Mouse (Mus musculus) gastrocnemius, postnatal 4 days (tissue): ENCODE measurements around the gene Topbp1. TPM values are rescaled to one million over a fixed set of nuclear protein-coding genes. Genes with fewer than 3 reads are reported as not detected.
A peak's percentile ranks its signal among the peaks of the same experiment; 100 is the strongest.

Experiments used
- DNase-seq, 2 experiments: peaks; one replicate each; pipeline ENCODE4 v3.0.0; 2021 to 2022; ENCODE audit warnings: low spot score in 2 of 2, mixed read lengths in 2 of 2
- long read RNA-seq, 2 experiments: library from polyadenylated mRNA; stranded (forward); transcript quantifications; one replicate each; pipeline ENCODE4 v2.0.0; 2021
- total RNA-seq, 2 experiments: library from RNA; stranded (reverse); gene quantifications; 2 replicates each; pipeline ENCODE4 v1.2.3; 2021

Topbp1 gene
- 10 to 100 TPM; 36.7 to 40.4 TPM for total RNA-seq
- long read RNA-seq, experiment 1, full-length matches to known transcripts: 14 of 35 reads
- long read RNA-seq, experiment 1, partial matches to known transcripts: 13 of 35 reads
- long read RNA-seq, experiment 1, other reads (novel, unspliced or antisense): 8 of 35 reads
- long read RNA-seq, experiment 2, full-length matches to known transcripts: 28 of 44 reads
- long read RNA-seq, experiment 2, partial matches to known transcripts: 7 of 44 reads
- long read RNA-seq, experiment 2, other reads (novel, unspliced or antisense): 9 of 44 reads

DNA sequence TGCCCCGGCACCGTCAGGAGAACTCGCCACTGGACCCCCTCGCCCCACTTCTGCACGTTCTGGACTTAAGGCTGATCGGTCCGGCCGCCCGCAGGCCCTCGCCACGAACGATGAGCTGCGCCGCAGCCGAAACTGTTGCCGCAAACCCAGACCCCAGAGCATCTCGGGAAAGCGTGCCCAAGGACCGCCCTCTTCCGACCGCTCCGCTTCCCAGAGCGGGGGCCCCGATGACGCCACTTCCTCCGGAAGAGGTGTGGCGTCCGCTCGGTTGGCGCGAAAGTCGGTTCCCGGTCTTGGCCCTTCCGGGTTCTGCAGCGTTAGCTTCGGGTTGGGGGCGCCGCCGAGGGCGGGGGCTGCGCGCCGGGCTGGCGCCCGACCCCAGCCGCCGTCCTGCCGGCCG lies at the start of gene Topbp1, which contains the start of gene 1300017J02Rik:
TSS of gene Topbp1 (plus strand) at position 289 of the 400 bp plus-strand sequence.
TSS of gene 1300017J02Rik (minus strand) at position 156 of the 400 bp plus-strand sequence.
- DNase-seq: peak; percentile 87 to 94

DNA sequence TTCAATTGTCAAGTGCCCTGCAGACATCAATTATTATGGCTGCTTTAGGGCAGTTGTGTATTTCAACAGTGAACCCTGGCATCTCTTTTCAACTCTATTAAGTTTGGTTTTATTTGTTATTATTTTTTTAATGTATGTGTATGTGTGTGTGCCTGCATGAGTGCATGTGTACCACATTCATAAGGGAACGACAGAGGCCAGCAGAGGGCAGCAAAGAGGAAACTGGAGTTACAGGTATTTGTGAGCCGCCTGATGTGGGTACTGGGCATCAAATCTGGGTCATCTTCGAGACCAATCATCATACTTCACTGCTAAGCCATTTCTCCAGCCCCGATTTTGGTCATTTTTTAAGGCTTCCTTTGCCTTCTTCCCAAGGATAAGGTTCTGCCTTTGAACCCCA lies 39.2 kb upstream of the Topbp1 start:
- DNase-seq: no peak

DNA sequence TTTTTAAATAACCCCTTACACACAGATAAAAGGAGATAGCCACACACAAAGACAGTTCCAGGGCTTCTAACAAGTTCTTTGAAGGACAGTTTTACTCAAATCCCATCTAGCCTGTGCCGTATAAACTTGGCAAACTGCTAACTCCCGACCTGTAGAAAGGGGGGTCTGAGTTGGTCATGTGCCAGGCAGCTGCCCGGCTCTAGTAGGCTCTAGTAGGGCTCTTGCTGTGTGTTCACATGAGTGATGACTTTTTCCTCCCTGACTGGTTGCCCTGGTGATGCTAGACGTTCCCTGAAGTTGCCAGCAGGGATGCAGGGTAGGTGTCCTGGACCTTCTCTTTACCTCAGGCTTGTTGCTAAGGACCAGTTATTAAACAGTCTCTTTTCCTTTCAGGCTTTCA lies 33.9 kb upstream of the Topbp1 start:
- no peak for DNase-seq

DNA sequence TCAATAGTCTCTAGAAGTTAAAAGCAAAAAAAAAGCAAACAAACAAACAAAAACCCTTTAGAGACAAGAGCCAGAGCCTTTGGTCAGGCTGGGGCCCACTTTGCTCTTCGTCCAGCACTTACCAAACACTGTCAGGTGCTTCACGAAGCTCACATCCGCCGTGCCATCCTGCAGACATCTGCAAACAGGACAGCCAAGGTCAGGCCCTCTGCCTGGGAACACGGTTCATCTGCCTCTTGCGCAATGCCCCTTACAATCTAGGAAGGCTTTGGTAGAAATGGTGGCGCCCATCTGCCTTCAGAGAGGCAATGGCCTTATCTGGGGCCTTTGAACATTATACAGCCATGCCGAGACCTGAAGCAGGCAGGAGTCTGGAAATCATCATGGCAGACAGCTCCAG lies 30.2 kb upstream of the Topbp1 start:
- no peak for DNase-seq

DNA sequence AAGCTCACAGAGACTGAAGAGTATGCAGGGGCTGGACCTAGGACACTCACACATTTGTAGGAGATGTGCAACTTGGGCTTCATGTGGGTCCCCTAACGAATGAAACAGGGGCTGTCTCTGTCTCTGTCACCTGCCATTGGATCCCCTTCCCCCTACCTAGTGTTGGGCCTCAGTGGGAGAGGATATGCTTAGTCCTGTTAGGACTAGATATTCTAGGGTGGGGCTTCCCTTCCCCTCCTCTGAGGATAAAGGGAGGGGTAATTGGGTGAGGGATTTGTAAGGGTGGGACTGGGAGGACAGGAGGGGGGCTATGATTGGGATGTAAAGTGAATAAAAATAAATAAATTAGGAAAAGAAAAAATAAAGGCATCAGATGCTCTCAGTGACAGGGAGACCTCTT lies 29.3 kb upstream of the Topbp1 start:
- DNase-seq: no peak

DNA sequence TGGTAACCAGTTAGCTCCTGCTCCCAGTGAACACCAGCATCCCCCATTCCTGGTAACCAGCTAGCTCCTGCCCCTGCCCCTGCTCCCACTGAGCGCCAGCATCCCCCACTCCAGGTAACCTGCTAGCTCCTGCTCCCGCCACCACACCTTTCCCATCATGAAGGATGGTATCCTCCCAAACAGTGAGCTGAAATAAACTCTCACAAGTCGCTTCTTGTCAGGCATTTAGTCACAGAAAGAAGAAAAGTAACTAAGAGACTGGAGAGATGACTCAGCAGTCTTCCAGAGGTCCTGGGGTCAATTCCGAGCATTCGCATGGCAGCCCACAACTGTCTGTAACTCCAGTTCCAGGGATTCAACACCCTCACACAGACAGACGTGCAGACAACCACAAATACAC lies 28.1 kb upstream of the Topbp1 start:
- DNase-seq: no peak

DNA sequence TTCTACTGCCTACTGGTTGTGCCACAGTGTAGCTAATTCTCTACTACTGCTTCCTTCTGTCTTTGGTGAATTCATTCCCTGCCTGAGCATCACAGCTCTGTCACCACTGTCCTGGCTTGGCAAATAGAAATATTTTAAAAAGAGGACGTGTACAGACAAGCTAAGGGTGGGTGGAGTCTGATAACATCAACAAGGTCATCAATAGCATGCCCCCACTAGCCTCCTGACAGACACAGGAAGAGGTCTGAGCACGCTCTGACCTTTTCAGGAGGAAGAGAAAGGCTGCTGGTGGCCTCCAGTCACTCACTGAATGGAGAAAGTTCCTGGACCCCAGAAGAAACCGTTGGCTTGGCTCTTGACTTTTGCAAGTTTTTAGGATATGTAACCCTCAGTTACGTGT lies 18.6 kb upstream of the Topbp1 start:
- no peak for DNase-seq

DNA sequence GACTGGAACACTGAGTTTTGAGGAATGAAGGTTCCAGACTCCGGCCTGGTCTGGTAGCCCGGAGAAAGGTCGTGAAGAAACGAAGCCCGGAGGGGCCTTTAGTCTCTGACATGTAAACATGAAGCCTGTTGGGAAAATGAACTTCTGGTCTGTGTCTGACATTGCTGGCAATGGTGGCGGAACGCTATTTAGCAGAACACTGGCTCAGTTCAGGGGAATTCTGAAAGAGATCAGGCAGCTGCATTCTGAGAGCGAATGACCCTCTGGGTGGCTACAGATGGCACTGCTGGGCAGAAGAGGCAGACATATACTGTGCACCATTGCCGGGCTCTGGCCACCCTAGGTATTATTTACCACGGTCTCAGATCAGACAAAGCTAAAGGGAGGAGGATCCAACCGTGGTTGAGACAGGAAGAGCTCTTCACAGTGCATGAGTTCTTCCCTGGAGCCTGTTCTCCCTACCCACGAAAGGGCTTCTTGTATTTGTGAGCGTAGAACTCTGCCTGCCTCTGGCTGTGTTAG lies 18.1 kb upstream of the Topbp1 start:
- no peak for DNase-seq

DNA sequence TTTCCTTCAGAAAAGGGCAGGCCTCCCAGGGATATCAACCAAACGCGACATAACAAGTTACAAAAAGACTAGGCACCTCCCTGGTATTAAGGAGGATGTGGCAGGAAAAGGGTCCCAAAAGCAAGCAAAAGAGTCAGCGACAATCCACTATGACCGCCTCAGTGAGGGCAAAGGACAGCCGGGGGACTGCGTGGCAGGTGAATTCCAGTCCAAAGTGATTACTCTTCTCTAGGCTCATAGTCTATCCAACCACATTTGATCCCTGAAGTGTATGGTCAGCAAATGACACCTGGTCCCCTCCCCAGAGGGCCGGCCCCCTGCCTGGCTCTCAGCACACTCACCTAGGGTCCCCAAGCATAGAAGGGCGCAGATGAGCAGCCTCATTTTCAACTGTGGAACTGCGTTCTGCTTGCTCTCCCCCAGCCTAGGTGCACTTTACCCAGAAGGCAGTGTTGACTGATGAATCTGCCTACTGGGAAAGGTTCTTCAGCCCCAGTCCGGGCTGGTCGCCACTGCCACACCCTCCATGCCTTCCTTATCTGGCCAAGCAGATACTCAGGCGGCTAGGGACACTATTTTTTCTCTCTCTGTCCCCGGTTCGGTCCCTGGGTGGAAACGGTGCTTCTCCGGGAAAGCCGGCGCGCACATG lies 17.1 kb upstream of the Topbp1 start:
- DNase-seq: no peak

DNA sequence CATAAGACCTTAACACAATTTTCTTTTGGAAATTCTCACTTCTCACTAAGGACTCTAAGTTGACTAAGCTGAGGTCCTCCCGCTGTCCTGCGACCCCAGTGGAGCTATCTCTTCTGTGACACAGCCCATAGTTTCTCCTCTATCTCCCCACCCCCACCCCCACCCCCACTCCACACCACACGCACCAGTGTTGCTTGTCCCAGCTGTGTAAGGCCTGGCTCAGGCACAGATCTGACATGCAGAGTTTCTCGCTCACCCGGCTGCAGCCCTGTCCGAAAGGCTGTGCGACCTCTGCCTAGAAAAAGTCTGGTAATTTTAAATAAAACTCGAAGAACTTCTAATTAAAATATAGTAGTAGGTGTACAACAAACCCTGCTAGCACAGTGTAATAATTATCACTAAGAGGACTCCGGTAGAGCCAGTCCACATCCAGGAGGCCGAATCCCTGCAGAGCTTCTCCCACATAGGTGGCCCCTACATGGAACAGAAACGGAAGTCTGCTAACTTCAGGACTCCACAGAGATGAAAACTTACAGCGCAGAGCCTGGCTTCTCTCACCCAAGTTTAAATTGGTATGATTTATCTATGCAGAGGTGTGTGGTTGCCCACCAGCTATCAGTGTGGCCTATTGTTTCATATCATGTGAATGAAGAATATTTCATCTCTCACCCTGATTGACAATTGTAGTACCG lies 16.4 kb upstream of the Topbp1 start:
- DNase-seq: no peak

DNA sequence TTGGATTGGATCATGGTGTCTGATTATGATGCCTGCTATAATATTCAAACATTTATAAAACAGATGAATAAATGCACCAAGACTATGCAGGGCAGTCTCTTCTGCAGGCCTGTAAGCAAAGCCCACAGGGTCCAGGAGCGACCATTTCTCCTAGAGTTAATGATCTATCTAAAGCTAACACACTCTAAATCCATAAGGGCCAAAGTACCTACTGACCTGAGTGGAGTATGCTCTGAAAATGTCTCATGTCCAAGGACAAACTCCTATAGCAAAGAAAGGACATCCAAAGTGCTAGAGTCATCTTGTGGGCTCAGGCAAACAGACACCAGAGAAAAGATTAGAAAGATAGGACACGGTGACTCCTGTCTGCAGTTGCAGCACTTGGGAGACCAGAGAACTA lies 10.5 kb upstream of the Topbp1 start:
- DNase-seq: no peak

DNA sequence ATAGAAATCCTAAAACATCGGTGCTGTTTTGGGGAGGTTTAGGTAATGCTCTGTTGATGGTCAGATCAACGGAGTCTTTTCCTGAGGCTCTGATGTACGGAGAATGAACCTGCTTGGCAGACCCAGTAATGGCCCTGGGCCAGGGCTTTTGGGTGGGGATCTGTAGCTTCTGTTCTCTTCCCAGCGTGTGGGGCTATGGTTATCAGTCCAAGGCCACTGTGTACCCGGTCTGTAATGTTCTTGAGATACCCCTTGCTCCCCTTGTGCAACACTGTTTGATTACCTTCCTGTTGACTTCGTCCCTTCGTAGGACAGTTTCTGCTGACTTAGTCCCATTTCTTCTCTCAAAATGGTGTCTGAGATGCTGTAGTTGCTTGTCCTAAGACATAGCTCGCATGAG lies 3.9 kb upstream of the Topbp1 start:
- no peak for DNase-seq

DNA sequence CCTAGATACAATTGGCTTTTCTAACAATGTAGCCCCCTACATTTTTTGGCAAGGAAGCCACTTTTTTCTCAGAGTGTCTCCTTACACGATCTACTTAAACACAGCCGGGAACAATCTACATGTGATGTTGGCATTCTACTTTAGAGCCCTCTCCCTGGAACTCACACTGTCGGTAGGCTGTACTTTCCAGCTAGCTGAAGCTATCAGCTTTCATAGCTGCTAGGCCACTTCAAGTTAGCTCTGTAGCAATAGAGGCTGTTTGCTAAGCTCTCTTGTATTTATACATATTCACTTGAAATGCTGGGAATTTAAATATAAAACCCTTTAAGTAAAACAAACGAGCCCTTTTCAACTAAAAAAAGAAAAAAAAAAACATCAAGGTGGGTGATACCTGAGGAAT lies 2.8 kb upstream of the Topbp1 start:
- DNase-seq: no peak

DNA sequence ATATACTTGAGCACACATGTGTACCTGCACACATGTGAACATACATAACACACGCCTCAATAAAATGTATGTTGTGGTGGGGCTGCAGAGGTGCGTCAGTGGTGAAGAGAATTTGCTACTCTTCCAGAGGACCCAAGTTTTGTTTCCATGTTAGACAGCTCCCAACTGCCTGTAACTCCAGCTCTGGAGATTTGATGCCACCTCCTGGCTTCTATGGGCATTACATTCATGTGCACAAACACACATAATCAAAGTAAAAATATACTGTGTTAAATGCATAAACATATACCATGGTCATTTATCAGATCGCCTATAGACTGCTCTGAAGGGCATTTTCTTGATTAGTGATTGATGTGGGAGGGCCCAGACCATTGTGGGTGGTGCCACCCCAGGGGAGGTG lies 2.3 kb upstream of the Topbp1 start:
- DNase-seq: peak; percentile 37 to 58

DNA sequence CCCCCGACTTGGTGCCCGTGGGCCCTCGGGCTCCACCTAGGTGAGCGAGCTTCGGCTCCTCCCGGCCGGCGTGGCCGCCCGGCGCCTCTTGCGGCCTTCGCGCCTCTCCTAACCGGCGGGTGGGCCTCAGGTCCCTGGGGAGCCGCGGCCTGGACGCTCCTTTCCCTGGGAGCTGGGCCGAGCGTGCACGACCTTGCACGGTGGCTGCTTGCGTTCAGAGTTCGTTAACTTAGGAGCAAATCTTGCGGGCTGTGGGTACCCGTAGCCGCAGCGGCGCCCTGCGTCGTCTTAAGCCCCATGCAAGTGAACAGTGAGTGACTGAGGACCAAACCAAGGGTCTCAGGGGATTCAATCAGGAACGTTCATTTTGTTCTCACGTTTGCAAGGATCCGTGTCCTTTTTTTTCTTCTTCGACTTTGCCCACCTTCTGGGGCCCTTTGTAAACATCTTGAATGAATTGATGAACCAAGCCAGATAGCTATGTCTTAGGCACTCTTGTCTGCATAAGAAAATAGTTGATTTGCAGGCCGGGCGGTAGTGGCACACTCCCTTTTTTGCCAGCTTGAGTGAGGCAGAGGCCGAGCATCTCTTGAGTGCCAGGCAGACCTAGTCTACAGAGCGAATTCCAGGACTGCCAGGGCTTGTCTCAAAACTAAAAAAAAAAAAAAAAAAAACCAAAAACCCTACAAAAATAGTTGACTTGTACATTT lies 472 bp downstream of the Topbp1 start:
- peak in 1 of 2 experiments; percentile 25 for DNase-seq

DNA sequence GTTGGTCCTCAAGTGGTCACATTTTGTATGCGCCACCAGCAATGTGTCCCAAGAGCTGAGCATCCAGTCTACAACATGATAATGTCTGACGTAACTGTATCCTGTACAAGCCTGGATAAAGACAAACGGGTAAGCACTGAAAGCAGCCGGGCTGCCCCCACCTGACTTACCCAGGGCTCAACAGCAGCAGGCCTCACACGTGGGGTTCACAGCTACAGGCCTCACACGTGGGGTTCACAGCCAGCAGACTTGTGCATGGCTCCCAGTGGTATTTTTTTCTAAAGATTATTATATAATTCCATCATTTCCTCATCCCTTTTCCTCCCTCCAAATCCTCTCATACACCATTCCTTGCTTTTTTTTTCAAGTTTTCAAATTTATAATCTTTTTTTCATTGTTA lies 4.8 kb downstream of the Topbp1 start:
- DNase-seq: peak; percentile 24 to 35

DNA sequence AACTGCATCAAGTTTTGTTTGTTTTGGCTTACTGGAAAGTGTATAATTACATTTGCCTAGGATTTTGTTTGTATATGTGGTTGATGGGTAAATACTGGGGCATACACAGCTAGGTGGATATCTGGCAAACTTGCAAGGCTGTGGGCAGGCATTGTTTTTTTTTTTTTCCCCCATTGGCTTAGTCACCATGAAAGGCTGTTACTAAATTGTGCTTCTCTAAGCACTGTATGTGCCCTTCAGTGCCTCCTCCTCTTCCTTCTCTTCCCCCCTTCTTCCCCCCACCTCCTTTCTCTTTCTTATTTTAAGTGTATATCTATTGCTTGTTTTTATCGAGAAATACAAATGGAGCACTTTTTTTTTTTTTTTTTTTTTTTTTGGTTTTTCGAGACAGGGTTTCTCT lies 19.7 kb downstream of the Topbp1 start:
- DNase-seq: no peak

DNA sequence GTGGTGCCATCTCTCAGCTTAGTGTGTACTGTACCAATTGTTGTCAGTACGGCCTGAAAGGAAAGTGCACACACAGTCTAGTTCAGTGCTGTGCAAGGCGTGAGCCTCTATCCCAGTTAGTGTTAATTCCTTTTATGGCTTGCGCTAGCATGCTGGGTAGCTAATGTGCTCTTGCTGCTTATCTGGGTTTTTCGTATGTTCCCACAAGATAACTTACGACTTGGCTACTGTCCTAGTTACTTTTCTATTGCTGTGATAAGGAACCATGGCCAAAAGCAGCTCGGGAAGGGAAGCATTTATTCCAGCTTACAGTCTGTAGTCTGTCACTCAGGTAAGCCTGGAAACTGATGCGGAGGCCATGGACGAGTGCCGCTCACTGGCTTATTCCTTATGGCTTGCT lies 21.4 kb downstream of the Topbp1 start:
- no peak for DNase-seq

DNA sequence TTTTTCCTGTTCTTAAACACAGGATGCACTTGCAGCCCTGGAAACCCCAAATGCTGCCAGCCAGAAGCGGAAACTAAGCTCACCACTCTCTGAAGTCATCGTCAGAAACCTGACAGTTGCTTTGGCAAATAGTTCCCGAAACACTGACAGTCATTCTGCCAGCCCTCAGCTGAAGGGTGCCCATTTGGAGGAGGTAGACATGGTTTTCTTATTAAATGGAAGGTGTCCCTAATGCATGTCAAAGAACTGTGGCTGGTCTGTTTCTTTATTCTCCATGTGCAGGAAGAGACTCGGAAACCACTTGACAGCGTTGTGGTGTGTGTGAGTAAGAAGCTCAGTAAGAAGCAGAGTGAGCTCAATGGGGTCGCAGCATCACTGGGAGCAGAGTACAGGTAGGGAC lies 27.6 kb downstream of the Topbp1 start:
- no peak for DNase-seq

DNA sequence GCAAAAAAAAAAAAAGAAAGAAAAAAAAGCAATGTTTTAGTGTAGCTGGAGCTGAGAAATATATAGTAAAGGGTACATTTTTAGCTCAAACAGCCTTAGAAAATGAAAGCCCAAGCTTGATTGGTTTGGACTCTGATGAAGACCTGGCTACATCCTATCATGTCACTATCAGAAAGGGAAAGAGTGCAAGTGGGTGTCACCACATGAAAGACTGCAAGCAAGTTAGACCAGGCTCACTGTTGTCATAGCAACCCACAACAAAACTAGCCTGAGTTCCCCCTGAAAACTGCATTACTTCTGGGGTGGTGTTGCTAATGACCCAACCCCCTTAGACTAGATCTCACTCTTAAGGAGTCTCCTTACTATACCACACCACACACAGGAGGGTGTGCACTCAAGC lies 31.9 kb downstream of the Topbp1 start:
- DNase-seq: no peak

DNA sequence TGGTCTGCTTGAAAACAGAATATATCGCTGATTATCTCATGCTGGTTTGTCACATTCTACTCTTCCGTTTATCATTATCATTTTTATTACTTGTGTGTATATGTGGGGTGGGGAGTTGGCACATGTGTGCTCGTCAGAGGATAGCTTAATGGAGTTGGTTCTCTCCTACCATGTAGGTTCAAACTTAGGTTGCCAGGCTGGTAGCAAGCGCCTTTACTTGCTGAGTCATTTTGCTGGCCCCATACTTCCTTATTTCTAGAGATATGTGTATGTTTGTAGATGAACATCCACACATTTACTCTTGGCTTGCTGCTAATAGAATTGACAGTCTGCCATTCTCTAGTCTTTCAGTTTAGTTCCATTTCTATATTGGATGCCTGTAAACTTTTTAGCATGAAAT lies 42.0 kb downstream of the Topbp1 start:
- no peak for DNase-seq
